Mouse (Mus musculus) lung, embryonic 16.5 days (tissue): Measurements from ENCODE around the gene Spdl1. TPM values are rescaled to one million over a fixed set of nuclear protein-coding genes. Genes with fewer than 3 reads are reported as not detected.

Experiments used
- polyA plus RNA-seq: library from polyadenylated mRNA; unstranded; fragments of >200 nt; fragmentation: Nextera tagmentation; extraction: Ambion mirVana; gene quantifications from 2 replicates; pipeline ENCODE4 v1.2.1, GENCODE M21; 2015

Spdl1 gene
- polyA plus RNA-seq, 1 experiment from 2014 or later, result 22.4 TPM

Other genes starting within 250 kb of the Spdl1 start
- gene Dock2, start 49.7 kb downstream of the Spdl1 start, polyA plus RNA-seq, result 1.9 and 2.0 TPM in 2 replicates